Mouse (Mus musculus): ENCODE results near the gene 2010315B03Rik.

- TF ChIP-seq CHD2 (IDR thresholded peaks at IDR 0.05; ENCODE audit: low read depth, low read length) (no peak), ZC3H11A (IDR thresholded peaks at IDR 0.05; ENCODE audit: borderline replicate concordance, low read depth, low read length) (no peak), ZNF384 (IDR thresholded peaks at IDR 0.05; ENCODE audit: low read depth, low read length) (no peak)
Measured at GRCm38 (mm10) chr9:124258067-124258556, 54.4 kb downstream of the 2010315B03Rik start.

Measured in ES-E14 (cell line).